Mouse (Mus musculus): ENCODE data around the gene Nlgn3.

GRCm38 (mm10) chrX:101256603-101257002, 42.4 kb upstream of the Nlgn3 start:
- TF ChIP-seq CTCF (IDR thresholded peaks at IDR 0.05; ENCODE audit: extremely low read depth, insufficient read depth, low read length) (no peak), POLR2A (IDR thresholded peaks at IDR 0.05; ENCODE audit: extremely low read depth, insufficient read depth, low read length) (no peak)
